Mouse (Mus musculus): ENCODE measurements around the gene Zswim9.

DNA sequence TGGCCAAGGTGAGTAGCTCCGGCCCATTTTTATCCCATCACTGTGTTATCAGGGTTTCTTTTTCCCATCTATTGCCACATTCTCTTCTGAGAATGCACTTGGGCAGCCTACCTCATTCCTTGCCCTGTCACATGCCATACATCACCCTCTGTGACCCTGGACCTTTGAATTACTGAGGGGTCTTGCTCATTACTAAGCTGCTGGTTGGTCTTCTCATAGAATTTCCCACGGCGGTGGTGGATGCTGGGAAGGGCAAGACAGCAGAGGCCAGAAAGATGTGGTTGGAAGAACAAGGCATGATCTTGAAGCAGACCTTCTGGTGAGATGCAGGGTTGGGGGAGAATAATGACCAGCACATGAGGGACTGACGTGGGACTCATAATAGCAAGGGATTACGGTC, 20.3 kb upstream of the Zswim9 start:
- no peak for TF ChIP-seq CTCF (IDR thresholded peaks at IDR 0.05; ENCODE audit: low read depth, low read length)
- no peak for TF ChIP-seq POLR2A (IDR thresholded peaks at IDR 0.05; ENCODE audit: insufficient read depth, low read length)

Data from ES-Bruce4 (cell line).